Mouse (Mus musculus): ENCODE measurements around the gene Atxn2. TPM values are rescaled to one million over a fixed set of nuclear protein-coding genes. Genes with fewer than 3 reads are reported as not detected.
"Not testable (repeated sequence)": the region's sequence is repeated elsewhere in the genome, so short reads cannot be mapped to it uniquely, and the experiment has no call there.

Atxn2 gene
- polyA plus RNA-seq, 1 experiment from 2014 or later = 74.4 TPM

- Histone ChIP-seq H3K9me3 (ENCODE audit: control insufficient read depth, low read length) (no peaks in the 10 kb centered on the region), H3K27me3 (ENCODE audit: control insufficient read depth, insufficient read depth, low read length) (no peaks in the 10 kb centered on the region), H3K36me3 (ENCODE audit: control insufficient read depth, insufficient read depth, low read length) (peaks cover 20% of the 10 kb centered on the region; the same call in 1 of the 2 replicates), H3K27ac (replicated peaks; ENCODE audit: low read depth, low read length) (no peak overlapping the region), H3K9ac (ENCODE audit: low read length) (no peak overlapping the region), H3K4me2 (ENCODE audit: low read depth, severe bottlenecking) (no peak overlapping the region), H3K4me1 (ENCODE audit: control insufficient read depth, insufficient read depth, low read length) (no peaks in the 10 kb centered on the region), H3K4me3 (ENCODE audit: low read depth, low read length) (no peak overlapping the region)
- ATAC-seq (ENCODE audit: insufficient number of reproducible peaks, low FRiP score, low TSS enrichment, low read depth) (no peak), DNase-seq (ENCODE audit: low spot score) (no peak)
- WGBS = 98% methylated on average over 2 of the region's 2 CpGs
Measured at GRCm38 (mm10) chr5:121682250-121682649, 28.9 kb upstream of the Atxn2 start.

GRCm38 (mm10) chr5:121685495-121685894 is 25.6 kb upstream of the Atxn2 start:
- Histone ChIP-seq H3K4me2 (ENCODE audit: low read depth, severe bottlenecking) (no peak overlapping the region), H3K9ac (ENCODE audit: low read length) (no peak overlapping the region), H3K27me3 (ENCODE audit: control insufficient read depth, insufficient read depth, low read length) (no peaks in the 10 kb centered on the region), H3K27ac (replicated peaks; ENCODE audit: low read depth, low read length) (no peak overlapping the region), H3K9me3 (ENCODE audit: control insufficient read depth, low read length) (no peaks in the 10 kb centered on the region), H3K4me1 (ENCODE audit: control insufficient read depth, insufficient read depth, low read length) (no peaks in the 10 kb centered on the region), H3K4me3 (ENCODE audit: low read depth, low read length) (no peak overlapping the region), H3K36me3 (ENCODE audit: control insufficient read depth, insufficient read depth, low read length) (peaks cover 16% of the 10 kb centered on the region; the same call in 1 of the 2 replicates)
- ATAC-seq (ENCODE audit: insufficient number of reproducible peaks, low FRiP score, low TSS enrichment, low read depth) (no peak), DNase-seq (ENCODE audit: low spot score) (no peak)
- 88% methylated on average over 6 of the region's 6 CpGs for WGBS

DNA sequence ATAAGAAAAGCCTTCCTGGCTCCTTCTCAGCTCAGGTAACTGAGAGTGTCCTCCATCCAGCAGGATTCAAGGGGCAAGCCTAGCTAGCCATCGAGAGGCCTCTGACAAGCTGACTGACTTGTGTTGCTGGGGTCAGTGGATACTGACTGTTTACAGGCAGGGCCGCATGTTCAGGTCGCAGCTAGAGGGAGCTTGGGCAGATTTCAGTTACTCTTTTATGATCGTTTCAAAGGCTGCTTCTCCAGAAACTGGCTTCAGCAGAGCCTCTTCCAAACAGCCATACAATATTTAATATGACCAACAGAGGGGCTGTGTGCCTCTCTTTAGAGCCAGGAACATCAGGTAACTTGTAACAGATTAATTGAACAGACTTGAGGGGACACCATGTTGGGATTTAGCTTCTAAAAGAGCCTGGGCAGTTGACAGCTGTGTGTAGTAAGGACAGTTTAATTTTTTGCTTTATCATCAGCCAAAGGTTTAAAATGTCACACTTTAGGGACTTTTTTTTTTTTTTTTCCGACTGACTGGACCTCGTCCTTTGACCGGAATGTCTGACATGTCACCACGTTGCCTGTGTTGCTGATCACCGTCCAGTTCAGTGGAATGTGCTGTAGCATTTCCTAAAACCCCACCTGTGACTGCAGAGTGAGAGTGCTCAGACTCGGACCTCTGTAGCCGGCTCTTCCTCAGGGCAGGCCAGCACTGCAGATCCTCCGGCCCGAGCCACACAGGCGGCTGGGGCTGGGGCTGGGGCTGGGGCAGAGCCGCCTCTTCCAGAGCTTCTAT is 24.8 kb upstream of the Atxn2 start:
- ATAC-seq (ENCODE audit: insufficient number of reproducible peaks, low FRiP score, low TSS enrichment, low read depth) = no peak
- H3K4me1 ChIP-seq (ENCODE audit: control insufficient read depth, insufficient read depth, low read length) = no peaks in the 10 kb centered on the region
- no peak overlapping the region for H3K4me2 ChIP-seq (ENCODE audit: low read depth, severe bottlenecking)
- H3K4me3 ChIP-seq (ENCODE audit: low read depth, low read length) = no peak overlapping the region
- H3K9me3 ChIP-seq (ENCODE audit: control insufficient read depth, low read length) = no peaks in the 10 kb centered on the region
- H3K27ac ChIP-seq (replicated peaks; ENCODE audit: low read depth, low read length) = no peak overlapping the region
- no peak overlapping the region for H3K9ac ChIP-seq (ENCODE audit: low read length)
- peaks cover 13% of the 10 kb centered on the region; the same call in 1 of the 2 replicates for H3K36me3 ChIP-seq (ENCODE audit: control insufficient read depth, insufficient read depth, low read length)
- no peak for DNase-seq (ENCODE audit: low spot score)
- 79% methylated on average over 15 of the region's 15 CpGs for WGBS
- no peaks in the 10 kb centered on the region for H3K27me3 ChIP-seq (ENCODE audit: control insufficient read depth, insufficient read depth, low read length)

GRCm38 (mm10) chr5:121690482-121691211 is 20.5 kb upstream of the Atxn2 start:
- Histone ChIP-seq H3K4me2 (ENCODE audit: low read depth, severe bottlenecking) (no peak overlapping the region), H3K9ac (ENCODE audit: low read length) (no peak overlapping the region), H3K4me3 (ENCODE audit: low read depth, low read length) (no peak overlapping the region), H3K4me1 (ENCODE audit: control insufficient read depth, insufficient read depth, low read length) (no peaks in the 10 kb centered on the region), H3K36me3 (ENCODE audit: control insufficient read depth, insufficient read depth, low read length) (0 out of 2 replicates have a peak, but pooled peaks cover 3% of the 10 kb centered on the region), H3K27me3 (ENCODE audit: control insufficient read depth, insufficient read depth, low read length) (no peaks in the 10 kb centered on the region), H3K9me3 (ENCODE audit: control insufficient read depth, low read length) (no peaks in the 10 kb centered on the region), H3K27ac (replicated peaks; ENCODE audit: low read depth, low read length) (no peak overlapping the region)
- 79% methylated on average over 7 of the region's 7 CpGs for WGBS
- ATAC-seq (ENCODE audit: insufficient number of reproducible peaks, low FRiP score, low TSS enrichment, low read depth) (no peak), DNase-seq (ENCODE audit: low spot score) (no peak)

GRCm38 (mm10) chr5:121691436-121691835 is 19.7 kb upstream of the Atxn2 start:
- H3K9me3 ChIP-seq (ENCODE audit: control insufficient read depth, low read length); H3K4me2 ChIP-seq (ENCODE audit: low read depth, severe bottlenecking); H3K4me1 ChIP-seq (ENCODE audit: control insufficient read depth, insufficient read depth, low read length); DNase-seq (ENCODE audit: low spot score); H3K4me3 ChIP-seq (ENCODE audit: low read depth, low read length); H3K27me3 ChIP-seq (ENCODE audit: control insufficient read depth, insufficient read depth, low read length); H3K27ac ChIP-seq (replicated peaks; ENCODE audit: low read depth, low read length); H3K9ac ChIP-seq (ENCODE audit: low read length); H3K36me3 ChIP-seq (ENCODE audit: control insufficient read depth, insufficient read depth, low read length); ATAC-seq (ENCODE audit: insufficient number of reproducible peaks, low FRiP score, low TSS enrichment, low read depth): not testable (repeated sequence)
- WGBS = 88% methylated on average over 7 of the region's 7 CpGs

DNA sequence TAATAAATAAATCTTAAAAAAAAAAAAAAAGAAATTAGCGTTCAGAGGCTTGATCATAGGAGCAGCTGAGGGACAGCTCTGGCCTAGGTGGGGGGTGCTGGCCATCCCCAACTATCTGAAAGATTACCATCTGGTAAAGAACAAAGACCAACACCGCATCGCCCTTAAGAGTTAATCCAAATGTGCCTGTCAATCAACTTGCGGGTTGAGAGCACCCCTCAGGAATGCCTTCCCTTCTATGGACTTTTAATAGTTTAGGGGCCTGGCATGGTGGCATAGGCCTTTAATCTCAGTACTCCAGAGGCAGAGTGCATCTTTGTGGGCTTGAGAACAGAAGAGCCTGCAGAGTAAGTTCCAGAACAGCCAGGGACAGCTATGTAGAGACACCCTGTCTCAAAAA is 18.2 kb upstream of the Atxn2 start:
- H3K9ac ChIP-seq (ENCODE audit: low read length) = no peak overlapping the region
- no peaks in the 10 kb centered on the region for H3K27me3 ChIP-seq (ENCODE audit: control insufficient read depth, insufficient read depth, low read length)
- H3K4me2 ChIP-seq (ENCODE audit: low read depth, severe bottlenecking) = no peak overlapping the region
- H3K4me1 ChIP-seq (ENCODE audit: control insufficient read depth, insufficient read depth, low read length) = no peaks in the 10 kb centered on the region
- ATAC-seq (ENCODE audit: insufficient number of reproducible peaks, low FRiP score, low TSS enrichment, low read depth) = no peak
- no peak overlapping the region for H3K4me3 ChIP-seq (ENCODE audit: low read depth, low read length)
- no peaks in the 10 kb centered on the region for H3K36me3 ChIP-seq (ENCODE audit: control insufficient read depth, insufficient read depth, low read length)
- WGBS = 86% methylated on average over 4 of the region's 4 CpGs
- no peak overlapping the region for H3K27ac ChIP-seq (replicated peaks; ENCODE audit: low read depth, low read length)
- no peak for DNase-seq (ENCODE audit: low spot score)
- no peaks in the 10 kb centered on the region for H3K9me3 ChIP-seq (ENCODE audit: control insufficient read depth, low read length)

GRCm38 (mm10) chr5:121696761-121697160 is 14.4 kb upstream of the Atxn2 start:
- ATAC-seq (ENCODE audit: insufficient number of reproducible peaks, low FRiP score, low TSS enrichment, low read depth) (no peak), DNase-seq (ENCODE audit: low spot score) (no peak)
- Histone ChIP-seq H3K4me3 (ENCODE audit: low read depth, low read length) (no peak overlapping the region), H3K9me3 (ENCODE audit: control insufficient read depth, low read length) (no peaks in the 10 kb centered on the region), H3K9ac (ENCODE audit: low read length) (no peak overlapping the region), H3K4me1 (ENCODE audit: control insufficient read depth, insufficient read depth, low read length) (no peaks in the 10 kb centered on the region), H3K27me3 (ENCODE audit: control insufficient read depth, insufficient read depth, low read length) (no peaks in the 10 kb centered on the region), H3K36me3 (ENCODE audit: control insufficient read depth, insufficient read depth, low read length) (no peaks in the 10 kb centered on the region), H3K27ac (replicated peaks; ENCODE audit: low read depth, low read length) (no peak overlapping the region), H3K4me2 (ENCODE audit: low read depth, severe bottlenecking) (no peak overlapping the region)
- 83% methylated on average over 6 of the region's 6 CpGs for WGBS

DNA sequence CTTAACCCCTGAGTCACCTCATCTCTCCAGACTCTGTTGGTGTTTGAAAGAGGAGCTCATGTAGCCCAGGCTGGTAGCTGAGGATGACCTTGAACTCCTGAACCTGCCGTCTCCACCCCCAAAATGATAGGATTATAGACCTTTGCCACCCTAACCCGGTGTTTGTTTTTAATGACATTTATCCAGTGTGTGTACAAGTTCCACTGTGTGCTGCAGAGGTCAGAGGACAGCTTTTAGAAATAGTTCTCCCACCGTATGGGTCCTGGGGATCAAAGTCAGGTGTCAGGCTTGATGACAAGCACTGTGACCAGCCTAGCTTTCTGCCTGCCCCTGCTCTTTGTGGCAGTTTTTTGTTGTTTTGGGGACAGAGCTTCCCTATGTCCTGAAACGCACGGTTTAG is 11.2 kb upstream of the Atxn2 start:
- WGBS = 62% methylated on average over 5 of the region's 5 CpGs
- Histone ChIP-seq H3K27me3 (ENCODE audit: control insufficient read depth, insufficient read depth, low read length) (no peaks in the 10 kb centered on the region), H3K9me3 (ENCODE audit: control insufficient read depth, low read length) (no peaks in the 10 kb centered on the region), H3K27ac (replicated peaks; ENCODE audit: low read depth, low read length) (no peak overlapping the region), H3K4me2 (ENCODE audit: low read depth, severe bottlenecking) (no peak overlapping the region), H3K9ac (ENCODE audit: low read length) (no peak overlapping the region), H3K4me1 (ENCODE audit: control insufficient read depth, insufficient read depth, low read length) (no peaks in the 10 kb centered on the region), H3K36me3 (ENCODE audit: control insufficient read depth, insufficient read depth, low read length) (no peaks in the 10 kb centered on the region), H3K4me3 (ENCODE audit: low read depth, low read length) (no peak overlapping the region)
- no peak for DNase-seq (ENCODE audit: low spot score)
- ATAC-seq (ENCODE audit: insufficient number of reproducible peaks, low FRiP score, low TSS enrichment, low read depth) = no peak
